Mouse (Mus musculus): ENCODE data around the gene Cideb.

GRCm38 (mm10) chr14:55735334-55735733, 22.9 kb downstream of the Cideb start:
- no peak for TF ChIP-seq CTCF (IDR thresholded peaks at IDR 0.05 in 2 of 3, conservative IDR thresholded peaks at IDR 0.05 in 1 of 3; ENCODE audit: control insufficient read depth in 1 of 3, insufficient read depth in 1 of 3, low read depth in 2 of 3, low read length in 3 of 3, poor library complexity in 1 of 3, severe bottlenecking in 1 of 3)
- no peak for TF ChIP-seq GATA1 (IDR thresholded peaks at IDR 0.05; ENCODE audit: low read depth, low read length)
- TF ChIP-seq BHLHE40 (IDR thresholded peaks at IDR 0.05; ENCODE audit: borderline replicate concordance, low read depth, low read length) = no peak
- TF ChIP-seq POLR2A (IDR thresholded peaks at IDR 0.05; ENCODE audit: control insufficient read depth in 1 of 2, insufficient read depth in 1 of 2, low read depth in 1 of 2, low read length in 2 of 2, poor library complexity in 1 of 2) = no peak
- no peak for TF ChIP-seq CHD2 (IDR thresholded peaks at IDR 0.05; ENCODE audit: low read length)
- TF ChIP-seq MAX (IDR thresholded peaks at IDR 0.05; ENCODE audit: low read length) = no peak
- TF ChIP-seq ELF1 (IDR thresholded peaks at IDR 0.05; ENCODE audit: low read depth, low read length) = no peak
- TF ChIP-seq USF1 (IDR thresholded peaks at IDR 0.05; ENCODE audit: low read depth, low read length) = no peak
